8 mouse cellular contexts compared by ENCODE assay signal in the genomic region with DNA sequence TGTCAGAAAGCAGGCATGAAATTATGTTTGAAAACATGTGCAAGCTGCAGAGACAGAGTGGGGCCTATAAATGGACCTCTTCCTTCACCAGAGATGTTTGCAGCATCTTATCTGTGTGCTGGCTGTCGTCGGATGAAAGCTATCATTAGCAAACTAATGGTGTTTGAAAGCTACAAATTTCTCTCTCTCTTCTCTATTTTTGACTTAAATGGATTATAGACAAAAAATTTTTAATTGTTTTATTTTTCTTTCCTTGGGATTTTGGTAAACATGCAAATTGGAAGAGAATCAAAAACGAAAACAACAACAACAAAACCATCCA.
A peak's percentile ranks its signal among the peaks of the same experiment; 100 is the strongest.
DNase-seq lines count a peak whose midpoint lies in the region; ATAC-seq and TF ChIP-seq lines count a peak whose summit lies in the region.
"Had no signal": no experiment of that assay in that cellular context is flagged by ENCODE, and none has a peak within 500 bp of the region (broad histone marks: within the 10 kb centered on the region; RNA-seq: fewer than 3 reads in every experiment).

No protein-coding gene starts in this region.

- H3K36me3 ChIP-seq in liver, adult 2 months (ENCODE audit: control insufficient read depth, insufficient read depth, low read length) = no peaks in the 10 kb centered on the region
- no peaks in the 10 kb centered on the region for H3K36me3 ChIP-seq in forebrain, postnatal 0 days (ENCODE audit: insufficient read depth)
- H3K36me3 ChIP-seq in limb, embryonic 14.5 days (ENCODE audit: control insufficient read depth, insufficient read depth, low read length) = no peaks in the 10 kb centered on the region
- H3K36me3 ChIP-seq in neural tube, embryonic 13.5 days = no peaks in the 10 kb centered on the region

- WGBS in liver, adult 2 months = 21% methylated on average over 3 of the region's 3 CpGs
- WGBS in forebrain, postnatal 0 days = 38% methylated on average over 3 of the region's 3 CpGs
- WGBS in limb, embryonic 14.5 days = 45% methylated on average over 3 of the region's 3 CpGs
- WGBS in neural tube, embryonic 13.5 days = 29% methylated on average over 3 of the region's 3 CpGs

- H3K9ac ChIP-seq in liver, adult 2 months (ENCODE audit: low read depth, low read length) = no peak overlapping the region
- H3K9ac ChIP-seq in forebrain, postnatal 0 days = peak overlapping the region; percentile 45
- no peak overlapping the region for H3K9ac ChIP-seq in limb, embryonic 14.5 days (ENCODE audit: low read depth, low read length, severe bottlenecking)
- H3K9ac ChIP-seq in neural tube, embryonic 13.5 days = peak overlapping the region; percentile 46; the same call in 1 of the 2 replicates

- no peak for ATAC-seq in forebrain, postnatal 0 days
- no peak for ATAC-seq in limb, embryonic 14.5 days (ENCODE audit: low FRiP score, low read depth)
- ATAC-seq in neural tube, embryonic 13.5 days (ENCODE audit: low read depth) = no peak

- no peaks in the 10 kb centered on the region for H3K9me3 ChIP-seq in forebrain, postnatal 0 days (ENCODE audit: low read length)
- no peaks in the 10 kb centered on the region for H3K9me3 ChIP-seq in limb, embryonic 14.5 days (ENCODE audit: control insufficient read depth, low read length)
- H3K9me3 ChIP-seq in neural tube, embryonic 13.5 days = no peaks in the 10 kb centered on the region

- H3K27ac ChIP-seq in liver, adult 2 months (replicated peaks; ENCODE audit: insufficient read depth, low read depth, low read length) = peak overlapping the region; percentile 19; the same call in 1 of the 2 replicates
- peak overlapping the region; percentile 90 for H3K27ac ChIP-seq in forebrain, postnatal 0 days (ENCODE audit: low read depth, low read length)
- H3K27ac ChIP-seq in limb, embryonic 14.5 days (replicated peaks; ENCODE audit: low read depth, low read length) = no peak overlapping the region
- peak overlapping the region; percentile 93 for H3K27ac ChIP-seq in neural tube, embryonic 13.5 days (replicated peaks)

- H3K4me2 ChIP-seq in forebrain, postnatal 0 days (ENCODE audit: low read depth) = peak overlapping the region; percentile 17; the same call in 1 of the 2 replicates
- peak overlapping the region; percentile 32; the same call in 1 of the 2 replicates for H3K4me2 ChIP-seq in limb, embryonic 14.5 days (replicated peaks; ENCODE audit: low read depth, low read length, severe bottlenecking)
- peak overlapping the region; percentile 37 for H3K4me2 ChIP-seq in neural tube, embryonic 13.5 days

- H3K4me3 ChIP-seq in liver, adult 2 months (ENCODE audit: insufficient read depth, low read depth, low read length) = no peak overlapping the region
- H3K4me3 ChIP-seq in forebrain, postnatal 0 days (ENCODE audit: low read depth, low read length) = no peak overlapping the region
- H3K4me3 ChIP-seq in limb, embryonic 14.5 days (replicated peaks; ENCODE audit: low read length) = peak overlapping the region; percentile 12; the same call in 1 of the 2 replicates
- H3K4me3 ChIP-seq in neural tube, embryonic 13.5 days = peak overlapping the region; percentile 3; the same call in 1 of the 2 replicates

- H3K79me2 ChIP-seq in liver, adult 2 months (ENCODE audit: control insufficient read depth, insufficient read depth, low read length) = no peaks in the 10 kb centered on the region

- no peak for TF ChIP-seq POLR2A in liver, adult 2 months (IDR thresholded peaks at IDR 0.05; ENCODE audit: extremely low read depth, insufficient read depth, low read length)
- TF ChIP-seq POLR2A in limb, embryonic 14.5 days (IDR thresholded peaks at IDR 0.05; ENCODE audit: borderline replicate concordance, extremely low read depth, insufficient read depth, insufficient read length) = no peak

- no peak for DNase-seq in liver, adult 2 months (ENCODE audit: extremely low read depth, low read depth, low spot score)
- DNase-seq in liver = no peak
- no peak for DNase-seq in forebrain, postnatal 0 days
- DNase-seq in limb, embryonic 14.5 days (ENCODE audit: low spot score) = no peak
- no peak for DNase-seq in thymus, postnatal 4 days
- DNase-seq in thymus, postnatal 10 days (ENCODE audit: low spot score in 2 of 2) = no peak
- DNase-seq: adrenal gland, adult 8-10 months had no signal

- H3K27me3 ChIP-seq in liver, adult 2 months (ENCODE audit: control insufficient read depth, insufficient read depth, low read length) = peaks cover 3% of the 10 kb centered on the region; the same call in 1 of the 2 replicates
- no peaks in the 10 kb centered on the region for H3K27me3 ChIP-seq in forebrain, postnatal 0 days (ENCODE audit: insufficient read depth, low read length)
- no peaks in the 10 kb centered on the region for H3K27me3 ChIP-seq in limb, embryonic 14.5 days (ENCODE audit: control insufficient read depth, insufficient read depth, low read length)
- no peaks in the 10 kb centered on the region for H3K27me3 ChIP-seq in neural tube, embryonic 13.5 days

- peaks cover 5% of the 10 kb centered on the region; the same call in 1 of the 2 replicates for H3K4me1 ChIP-seq in liver, adult 2 months (ENCODE audit: control insufficient read depth, insufficient read depth, low read length)
- peaks cover 11% of the 10 kb centered on the region for H3K4me1 ChIP-seq in forebrain, postnatal 0 days (ENCODE audit: insufficient read depth)
- peaks cover 10% of the 10 kb centered on the region for H3K4me1 ChIP-seq in limb, embryonic 14.5 days (ENCODE audit: control insufficient read depth, insufficient read depth, low read length)
- peaks cover 55% of the 10 kb centered on the region for H3K4me1 ChIP-seq in neural tube, embryonic 13.5 days (replicated peaks)

- TF ChIP-seq CTCF in liver, adult 2 months (IDR thresholded peaks at IDR 0.05; ENCODE audit: low read depth, low read length) = no peak
- TF ChIP-seq CTCF in forebrain, postnatal 0 days (IDR thresholded peaks at IDR 0.05; ENCODE audit: low read depth) = no peak

Comparison
In these comparisons a context has a peak if more than half of its experiments do, and no peak if none do; other contexts are left out.
1. H3K4me3 ChIP-seq: peak in limb, embryonic 14.5 days (single experiment) and neural tube, embryonic 13.5 days (single experiment); none in liver, adult 2 months (single experiment) and forebrain, postnatal 0 days (single experiment).
2. H3K9ac ChIP-seq: peak in forebrain, postnatal 0 days (single experiment) and neural tube, embryonic 13.5 days (single experiment); none in liver, adult 2 months (single experiment) and limb, embryonic 14.5 days (single experiment).
3. Peak in every context shown above with its lines, with median percentiles within 50 percentile points of each other: H3K4me2 ChIP-seq.